Mouse (Mus musculus): Measurements from ENCODE around the gene Parp11. TPM values are rescaled to one million over a fixed set of nuclear protein-coding genes. Genes with fewer than 3 reads are reported as not detected.

Parp11 gene
- polyA plus RNA-seq, 1 experiment from 2014 or later, result 91.7 TPM

DNA sequence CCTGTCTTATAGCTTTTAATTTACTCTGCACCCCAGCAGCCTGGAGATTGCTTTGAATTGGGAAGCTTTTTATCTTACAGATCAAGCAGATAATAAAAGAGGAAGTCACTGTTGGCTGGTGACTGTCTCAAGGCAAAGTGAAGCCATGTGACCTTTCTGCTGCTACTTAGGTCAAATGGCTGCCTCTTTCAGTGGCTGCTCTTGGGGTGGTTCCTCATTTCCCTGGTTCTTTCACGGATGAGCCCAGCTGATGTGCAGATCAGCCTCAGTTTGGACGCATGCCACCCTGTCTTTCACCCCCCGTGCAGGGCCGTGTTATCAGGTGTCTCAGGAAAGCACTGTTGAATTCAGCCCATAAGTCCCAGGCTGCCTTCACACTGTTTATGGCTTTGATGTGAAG lies 25.4 kb downstream of the Parp11 start:
- Histone ChIP-seq H3K4me2 (replicated peaks) (no peak overlapping the region), H3K27ac (no peak overlapping the region), H3K27me3 (no peaks in the 10 kb centered on the region), H3K36me3 (peaks cover 62% of the 10 kb centered on the region), H3K4me1 (replicated peaks) (peaks cover 2% of the 10 kb centered on the region; the same call in 1 of the 2 replicates), H3K9me3 (no peaks in the 10 kb centered on the region), H3K4me3 (replicated peaks) (no peak overlapping the region), H3K9ac (replicated peaks) (no peak overlapping the region)
- 87% methylated on average over 4 of the region's 4 CpGs for WGBS
- no peak for ATAC-seq

DNA sequence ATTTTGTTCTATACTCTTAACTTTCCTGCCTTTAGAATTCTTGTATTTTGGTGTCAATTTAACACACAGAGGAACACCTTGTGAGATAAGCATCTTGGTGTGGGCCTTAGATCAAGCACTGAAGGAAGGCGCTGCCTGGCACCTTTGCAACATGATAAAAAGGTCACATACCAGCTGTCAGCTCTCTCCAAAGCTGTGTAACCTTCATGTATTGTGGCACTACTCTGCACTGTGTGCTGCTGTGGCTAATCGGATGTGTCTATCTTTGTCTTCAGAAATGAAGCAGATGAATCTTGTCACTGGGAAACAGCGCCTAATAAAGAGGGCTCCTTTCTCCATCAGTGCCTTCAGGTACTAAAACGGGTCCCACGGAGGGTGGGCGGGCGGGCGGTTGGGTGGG lies 27.3 kb downstream of the Parp11 start:
- Histone ChIP-seq H3K36me3 (peaks cover 68% of the 10 kb centered on the region), H3K9ac (replicated peaks) (no peak overlapping the region), H3K4me2 (replicated peaks) (no peak overlapping the region)

DNA sequence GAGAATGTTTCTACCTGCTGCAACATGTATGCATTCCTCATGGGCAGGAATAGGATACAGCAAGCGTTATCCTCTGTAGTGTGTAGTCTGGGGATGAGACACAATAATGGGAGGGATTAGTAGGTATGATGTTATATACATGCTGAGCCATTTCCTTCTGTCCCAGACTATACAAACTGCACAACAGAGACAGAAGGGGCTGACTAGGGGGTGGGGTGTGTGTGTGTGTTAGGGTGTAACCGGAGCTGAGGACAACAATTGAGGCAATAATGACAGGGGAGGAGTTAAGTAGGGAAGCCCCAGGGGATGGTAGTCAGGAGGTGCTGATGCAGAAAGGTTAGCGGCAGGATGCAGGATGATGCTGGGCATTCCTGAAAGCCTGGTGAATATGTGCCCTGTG lies 28.6 kb downstream of the Parp11 start:
- H3K4me1 ChIP-seq (replicated peaks), result no peaks in the 10 kb centered on the region
- WGBS, result 28% methylated on average over 3 of the region's 3 CpGs
- no peaks in the 10 kb centered on the region for H3K9me3 ChIP-seq
- no peak overlapping the region for H3K4me3 ChIP-seq (replicated peaks)
- H3K4me2 ChIP-seq (replicated peaks), result no peak overlapping the region
- no peak overlapping the region for H3K9ac ChIP-seq (replicated peaks)
- H3K27me3 ChIP-seq, result no peaks in the 10 kb centered on the region
- H3K36me3 ChIP-seq, result peaks cover 69% of the 10 kb centered on the region
- no peak for ATAC-seq
- no peak overlapping the region for H3K27ac ChIP-seq

More for the DNA sequence above, 27.3 kb downstream of the Parp11 start:
- WGBS, result 90% methylated on average over 8 of the region's 8 CpGs
- ATAC-seq, result no peak
- Histone ChIP-seq H3K4me1 (replicated peaks) (no peaks in the 10 kb centered on the region), H3K4me3 (replicated peaks) (no peak overlapping the region), H3K9me3 (no peaks in the 10 kb centered on the region), H3K27ac (no peak overlapping the region), H3K27me3 (no peaks in the 10 kb centered on the region)

DNA sequence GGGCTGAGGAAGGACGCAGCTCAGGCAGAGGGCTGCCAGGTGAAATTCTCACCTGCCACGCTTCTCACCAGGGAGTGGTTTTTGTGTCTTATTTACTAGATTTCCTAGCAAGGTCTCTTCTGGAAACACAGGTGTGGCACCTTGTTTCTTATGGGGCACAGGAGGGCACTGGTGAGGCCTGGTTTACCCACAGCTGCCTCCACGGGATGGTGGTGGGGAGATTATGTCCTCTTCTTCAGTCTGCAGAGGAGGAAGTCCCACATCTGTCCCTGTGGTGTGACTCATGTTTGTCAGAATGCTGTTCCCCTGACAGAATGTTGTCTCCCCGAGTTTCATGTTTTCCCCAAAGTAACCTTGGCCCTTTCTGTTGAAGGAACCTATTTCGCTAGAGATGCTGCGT lies 44.4 kb downstream of the Parp11 start:
- ATAC-seq, result no peak
- no peaks in the 10 kb centered on the region for H3K9me3 ChIP-seq
- H3K36me3 ChIP-seq, result peaks cover 39% of the 10 kb centered on the region
- H3K27ac ChIP-seq, result no peak overlapping the region
- H3K4me2 ChIP-seq (replicated peaks), result no peak overlapping the region
- 88% methylated on average over 6 of the region's 6 CpGs for WGBS
- H3K9ac ChIP-seq (replicated peaks), result no peak overlapping the region
- H3K4me1 ChIP-seq (replicated peaks), result peaks cover 11% of the 10 kb centered on the region
- H3K27me3 ChIP-seq, result no peaks in the 10 kb centered on the region
- H3K4me3 ChIP-seq (replicated peaks), result no peak overlapping the region

DNA sequence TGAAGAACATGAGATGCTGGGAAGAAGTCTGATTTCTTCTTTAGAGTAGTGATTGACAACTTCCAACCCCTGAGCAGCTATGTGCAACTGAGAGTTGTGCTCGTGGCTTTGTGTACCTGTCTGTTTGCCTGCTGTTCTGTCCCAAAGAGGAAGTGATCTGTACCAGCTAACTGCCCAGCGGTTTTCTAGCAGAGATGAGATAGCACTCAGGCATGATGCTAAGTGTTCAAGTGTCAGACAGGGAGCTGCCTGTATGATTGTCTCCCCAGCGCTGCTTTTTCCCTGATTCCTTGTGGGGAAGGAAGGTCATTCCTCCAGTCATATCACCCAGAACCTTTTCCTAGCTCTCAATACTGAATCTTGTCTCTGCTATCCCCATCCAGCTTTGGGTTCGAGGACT lies 45.9 kb downstream of the Parp11 start:
- H3K27me3 ChIP-seq, result no peaks in the 10 kb centered on the region
- H3K9me3 ChIP-seq, result no peaks in the 10 kb centered on the region
- ATAC-seq, result no peak
- H3K9ac ChIP-seq (replicated peaks), result no peak overlapping the region
- peaks cover 30% of the 10 kb centered on the region for H3K36me3 ChIP-seq
- no peak overlapping the region for H3K4me2 ChIP-seq (replicated peaks)
- H3K27ac ChIP-seq, result no peak overlapping the region
- H3K4me1 ChIP-seq (replicated peaks), result peaks cover 16% of the 10 kb centered on the region
- H3K4me3 ChIP-seq (replicated peaks), result no peak overlapping the region
- WGBS, result 67% methylated on average over 4 of the region's 4 CpGs

DNA sequence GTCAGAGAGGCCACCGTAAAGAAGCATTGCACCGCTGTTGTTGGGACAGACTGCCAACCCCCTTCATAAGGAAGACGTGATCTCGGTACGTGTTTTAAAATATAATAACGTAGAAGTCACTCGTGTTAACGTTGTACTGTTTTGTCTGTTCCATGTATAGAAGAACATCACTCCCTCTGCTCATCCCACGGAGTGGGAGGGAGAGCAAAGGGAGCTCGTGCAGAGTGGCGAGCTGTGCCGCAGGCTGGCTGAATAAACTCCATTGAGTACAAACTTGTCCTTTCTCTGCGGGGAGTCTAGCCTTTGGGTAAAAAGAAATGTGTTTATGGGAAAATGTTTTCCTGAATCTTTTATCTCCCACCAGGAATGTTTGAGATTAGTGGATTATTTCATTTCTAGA lies 47.1 kb downstream of the Parp11 start:
- ATAC-seq, result no peak
- Histone ChIP-seq H3K27ac (no peak overlapping the region), H3K4me3 (replicated peaks) (no peak overlapping the region), H3K9me3 (no peaks in the 10 kb centered on the region), H3K9ac (replicated peaks) (no peak overlapping the region), H3K27me3 (no peaks in the 10 kb centered on the region), H3K4me2 (replicated peaks) (no peak overlapping the region), H3K36me3 (peaks cover 34% of the 10 kb centered on the region), H3K4me1 (replicated peaks) (peaks cover 16% of the 10 kb centered on the region)
- 74% methylated on average over 13 of the region's 13 CpGs for WGBS

DNA sequence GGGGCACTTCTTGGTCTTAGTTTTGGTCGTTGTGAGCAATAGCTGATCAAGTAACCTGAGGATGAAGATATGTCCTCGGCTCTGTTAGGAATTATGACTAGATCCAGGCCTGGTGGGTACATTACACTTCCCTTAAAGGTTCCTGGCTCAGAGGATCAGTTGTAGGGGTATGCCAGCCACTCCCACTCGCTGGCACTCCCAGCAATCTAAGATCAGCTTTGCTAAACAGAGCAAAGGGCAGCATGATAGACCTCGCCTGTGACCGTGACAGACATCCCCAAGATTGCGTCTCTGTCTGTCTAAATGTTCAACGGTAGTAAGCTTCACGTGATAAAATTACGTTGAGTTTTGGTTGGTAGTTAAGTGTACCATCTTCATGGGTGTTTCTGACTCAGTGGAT lies 47.7 kb downstream of the Parp11 start:
- Histone ChIP-seq H3K4me3 (replicated peaks) (no peak overlapping the region), H3K9me3 (no peaks in the 10 kb centered on the region), H3K4me2 (replicated peaks) (no peak overlapping the region), H3K27me3 (no peaks in the 10 kb centered on the region), H3K36me3 (peaks cover 34% of the 10 kb centered on the region), H3K4me1 (replicated peaks) (peaks cover 16% of the 10 kb centered on the region), H3K27ac (no peak overlapping the region), H3K9ac (replicated peaks) (no peak overlapping the region)
- no peak for ATAC-seq
- WGBS, result 93% methylated on average over 9 of the region's 9 CpGs

DNA sequence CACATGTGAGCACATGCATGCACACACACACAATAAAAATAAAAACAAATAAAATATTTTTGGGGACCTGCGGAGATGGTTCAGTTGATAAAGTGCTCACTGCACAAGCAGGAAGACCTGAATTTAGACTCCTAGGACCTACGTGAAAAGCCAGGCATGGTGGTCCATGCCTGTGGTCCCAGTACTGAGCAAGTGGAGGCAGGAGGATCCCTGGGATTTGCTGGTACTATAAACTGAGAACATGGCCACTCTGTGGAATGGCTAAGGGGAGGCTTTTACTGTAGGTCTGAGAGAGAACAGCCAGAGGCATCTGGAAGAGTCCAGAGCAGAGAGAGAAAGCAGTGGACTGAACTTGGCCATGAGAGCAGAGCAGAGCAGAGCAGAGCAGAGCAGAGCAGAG lies 48.6 kb downstream of the Parp11 start:
- Histone ChIP-seq H3K9me3 (no peaks in the 10 kb centered on the region), H3K4me2 (replicated peaks) (no peak overlapping the region), H3K36me3 (peaks cover 28% of the 10 kb centered on the region), H3K27me3 (no peaks in the 10 kb centered on the region), H3K4me1 (replicated peaks) (peaks cover 16% of the 10 kb centered on the region), H3K4me3 (replicated peaks) (no peak overlapping the region), H3K9ac (replicated peaks) (no peak overlapping the region), H3K27ac (no peak overlapping the region)
- WGBS, result 85% methylated on average over 2 of the region's 2 CpGs
- no peak for ATAC-seq

- no peak overlapping the region for H3K9ac ChIP-seq (replicated peaks)
- ATAC-seq, result no peak; the same call in 1 of the 2 replicates
- no peak overlapping the region for H3K27ac ChIP-seq
- no peaks in the 10 kb centered on the region for H3K9me3 ChIP-seq
- peaks cover 23% of the 10 kb centered on the region for H3K36me3 ChIP-seq
- no peak overlapping the region for H3K4me3 ChIP-seq (replicated peaks)
- no peaks in the 10 kb centered on the region for H3K27me3 ChIP-seq
- 10% methylated on average over 6 of the region's 6 CpGs for WGBS
- no peak overlapping the region for H3K4me2 ChIP-seq (replicated peaks)
- peaks cover 16% of the 10 kb centered on the region for H3K4me1 ChIP-seq (replicated peaks)
Measured at GRCm38 (mm10) chr6:127495876-127496275, 49.2 kb downstream of the Parp11 start.

DNA sequence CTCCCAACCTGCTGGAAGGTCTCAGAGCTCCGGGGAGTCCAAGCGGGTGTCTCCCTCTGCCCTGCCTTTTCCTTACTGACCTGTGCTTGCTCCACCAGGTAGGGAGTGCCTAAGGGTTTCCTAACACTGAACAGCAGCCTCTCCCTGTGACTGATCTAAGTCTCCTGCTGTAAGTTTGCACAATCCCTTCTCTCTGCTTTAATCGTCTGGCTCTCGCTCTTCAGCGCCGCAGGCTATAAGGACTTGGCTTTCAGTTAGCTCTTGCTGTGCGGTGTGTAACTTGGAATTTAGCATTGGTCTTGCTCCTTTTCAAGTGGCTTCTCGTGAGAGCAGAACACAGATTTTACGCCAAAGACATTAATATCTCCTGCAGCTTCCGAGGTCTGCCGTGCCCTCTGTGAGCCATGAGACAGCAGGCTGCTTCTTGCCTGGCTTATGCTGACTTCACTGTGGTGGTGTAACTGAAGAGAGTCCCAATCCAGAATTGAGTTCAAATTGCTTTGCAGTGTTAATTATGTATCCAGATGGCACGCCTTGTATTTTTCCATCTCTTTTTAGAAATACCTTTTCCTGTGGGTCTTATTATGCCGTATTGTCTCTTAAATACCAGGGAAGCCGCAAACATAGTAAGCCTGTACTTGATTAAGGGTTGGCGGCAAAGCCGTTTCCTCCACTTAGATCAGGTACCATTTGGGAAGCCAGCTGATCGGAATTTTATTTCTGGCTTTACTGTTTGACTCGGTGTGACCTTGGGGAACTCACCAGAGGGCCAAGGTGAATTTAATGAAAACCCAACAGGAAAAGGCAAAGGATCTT lies 50.4 kb downstream of the Parp11 start:
- 80% methylated on average over 18 of the region's 18 CpGs for WGBS
- no peak for ATAC-seq

DNA sequence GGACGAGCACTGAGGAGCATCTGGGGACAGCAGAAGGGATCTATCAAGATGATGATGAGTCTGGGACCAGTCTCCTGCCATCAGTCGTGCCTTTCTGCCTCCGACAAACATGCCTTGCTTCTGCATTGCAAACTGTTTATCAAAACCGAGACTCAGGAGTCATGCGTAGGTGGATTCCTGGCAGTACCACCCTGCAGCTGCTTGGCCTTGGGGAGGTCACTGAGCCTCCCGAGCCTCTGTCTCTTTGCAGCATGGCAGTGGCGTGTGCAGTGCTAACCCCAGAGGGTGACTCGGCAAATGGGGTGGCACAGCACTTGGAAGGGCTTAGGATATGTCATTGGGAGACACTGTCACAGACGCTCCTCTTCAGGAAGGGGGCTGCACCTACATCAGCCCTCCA lies 53.5 kb downstream of the Parp11 start:
- no peaks in the 10 kb centered on the region for H3K9me3 ChIP-seq
- no peak overlapping the region for H3K9ac ChIP-seq (replicated peaks)
- no peak overlapping the region for H3K4me2 ChIP-seq (replicated peaks)
- H3K4me1 ChIP-seq (replicated peaks), result peaks cover 14% of the 10 kb centered on the region
- H3K27ac ChIP-seq, result no peak overlapping the region
- peaks cover 4% of the 10 kb centered on the region; the same call in 1 of the 2 replicates for H3K36me3 ChIP-seq
- ATAC-seq, result no peak
- WGBS, result 77% methylated on average over 9 of the region's 9 CpGs
- no peak overlapping the region for H3K4me3 ChIP-seq (replicated peaks)
- H3K27me3 ChIP-seq, result no peaks in the 10 kb centered on the region

More for the DNA sequence above, 50.4 kb downstream of the Parp11 start:
- Histone ChIP-seq H3K4me2 (replicated peaks) (no peak overlapping the region), H3K27me3 (no peaks in the 10 kb centered on the region), H3K4me3 (replicated peaks) (no peak overlapping the region), H3K4me1 (replicated peaks) (peaks cover 16% of the 10 kb centered on the region), H3K36me3 (peaks cover 11% of the 10 kb centered on the region), H3K27ac (no peak overlapping the region), H3K9me3 (no peaks in the 10 kb centered on the region), H3K9ac (replicated peaks) (no peak overlapping the region)

DNA sequence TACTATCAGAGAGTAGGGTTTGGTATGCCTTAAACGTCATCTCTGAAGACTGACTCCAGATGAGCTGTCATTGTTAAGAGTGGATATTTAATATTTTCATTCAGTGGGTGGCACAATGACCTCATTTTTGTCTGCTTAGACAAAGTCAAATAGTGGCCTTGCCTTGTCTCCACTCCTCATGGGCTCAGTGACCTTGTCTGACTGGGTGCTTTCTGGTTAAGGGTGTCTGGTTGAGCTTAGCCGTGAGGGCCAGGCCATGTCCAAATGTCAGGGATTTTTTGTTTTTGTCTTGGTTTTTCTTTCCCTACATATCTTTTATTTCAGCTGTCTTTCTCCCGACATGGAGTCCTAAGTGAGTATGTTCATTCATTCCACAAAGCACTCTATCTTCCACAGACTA lies 54.2 kb downstream of the Parp11 start:
- no peak overlapping the region for H3K4me3 ChIP-seq (replicated peaks)
- 88% methylated on average over 3 of the region's 3 CpGs for WGBS
- no peak overlapping the region for H3K27ac ChIP-seq
- peaks cover 4% of the 10 kb centered on the region; the same call in 1 of the 2 replicates for H3K36me3 ChIP-seq
- no peaks in the 10 kb centered on the region for H3K9me3 ChIP-seq
- no peak overlapping the region for H3K9ac ChIP-seq (replicated peaks)
- no peak overlapping the region for H3K4me2 ChIP-seq (replicated peaks)
- H3K4me1 ChIP-seq (replicated peaks), result peaks cover 7% of the 10 kb centered on the region
- no peak for ATAC-seq
- no peaks in the 10 kb centered on the region for H3K27me3 ChIP-seq

- H3K36me3 ChIP-seq, result peaks cover 4% of the 10 kb centered on the region; the same call in 1 of the 2 replicates
- no peak overlapping the region for H3K4me2 ChIP-seq (replicated peaks)
- ATAC-seq, result no peak
- H3K9me3 ChIP-seq, result no peaks in the 10 kb centered on the region
- no peaks in the 10 kb centered on the region for H3K4me1 ChIP-seq (replicated peaks)
- H3K27me3 ChIP-seq, result no peaks in the 10 kb centered on the region
- H3K4me3 ChIP-seq (replicated peaks), result no peak overlapping the region
- 60% methylated on average over 3 of the region's 3 CpGs for WGBS
- H3K9ac ChIP-seq (replicated peaks), result no peak overlapping the region
- no peak overlapping the region for H3K27ac ChIP-seq
Measured at GRCm38 (mm10) chr6:127502530-127502929, 55.9 kb downstream of the Parp11 start.

All from midbrain, embryonic 13.5 days (tissue).